Mouse (Mus musculus) frontal cortex, postnatal 36 days (tissue): ENCODE results near the gene L3mbtl4.

Experiments used
- DNase-seq, 2 experiments: peaks; one replicate each; pipeline ENCODE4 v3.0.0; 2022; ENCODE audit warnings: low spot score in 2 of 2

The L3mbtl4 gene

DNA sequence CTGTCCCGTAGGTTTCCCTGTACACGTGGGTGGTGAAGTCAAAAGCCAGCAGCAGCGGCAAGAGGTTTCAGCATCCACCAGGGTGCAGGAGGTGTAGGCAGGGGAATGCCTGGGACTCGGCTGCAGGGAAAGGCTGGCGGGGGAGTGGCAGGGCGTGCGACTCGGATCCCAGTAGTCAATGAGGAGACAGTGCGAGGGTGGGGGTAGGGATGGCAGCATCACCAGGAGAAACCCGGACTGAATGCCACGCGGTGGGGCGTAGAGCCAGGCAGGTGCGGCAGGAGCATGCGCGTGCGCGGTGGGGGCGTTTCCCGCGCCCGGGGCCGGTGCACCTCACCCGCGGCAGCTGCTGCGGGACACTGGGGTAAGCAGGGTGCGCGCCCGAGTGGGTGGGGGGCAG lies at the start of gene L3mbtl4:
Gene L3mbtl4, plus strand, starts transcription at position 271 of the 400 bp plus-strand sequence.
- DNase-seq, result peak; percentile 17 to 36

GRCm38 (mm10) chr17:68230484-68230883 lies 43.1 kb upstream of the L3mbtl4 start:
- peak in 1 of 2 experiments; percentile 47 for DNase-seq

- DNase-seq, result no peak
These were observed 38.2 kb upstream of the L3mbtl4 start for GRCm38 (mm10) chr17:68235380-68235779.

- DNase-seq, result no peak
These were observed 36.6 kb upstream of the L3mbtl4 start for GRCm38 (mm10) chr17:68236992-68237391.

GRCm38 (mm10) chr17:68240171-68240570 lies 33.4 kb upstream of the L3mbtl4 start:
- DNase-seq, result no peak

- peak; percentile 31 to 56 for DNase-seq
These were observed 8.6 kb upstream of the L3mbtl4 start for GRCm38 (mm10) chr17:68264835-68265557.

DNA sequence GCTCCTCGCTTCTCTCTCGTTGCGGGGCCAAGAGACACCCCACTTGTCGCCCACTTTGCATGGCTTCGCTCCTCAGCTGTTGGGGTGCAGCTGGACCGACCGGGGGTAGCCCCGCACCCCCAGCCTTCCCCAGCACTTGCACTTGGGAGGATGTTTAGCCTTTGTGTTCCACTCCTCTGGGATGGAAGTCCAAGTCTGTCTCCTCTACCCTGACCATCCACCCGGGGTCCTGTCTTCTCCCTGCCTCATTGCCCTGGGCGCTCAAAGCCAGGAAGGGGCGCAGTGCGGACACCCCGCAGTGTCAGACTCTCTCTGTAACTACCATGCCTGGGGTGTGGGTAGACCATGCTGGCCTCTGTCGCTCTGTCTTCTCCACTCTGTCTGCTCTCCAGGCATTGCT lies 357 bp downstream of the L3mbtl4 start:
- DNase-seq, result no peak

DNA sequence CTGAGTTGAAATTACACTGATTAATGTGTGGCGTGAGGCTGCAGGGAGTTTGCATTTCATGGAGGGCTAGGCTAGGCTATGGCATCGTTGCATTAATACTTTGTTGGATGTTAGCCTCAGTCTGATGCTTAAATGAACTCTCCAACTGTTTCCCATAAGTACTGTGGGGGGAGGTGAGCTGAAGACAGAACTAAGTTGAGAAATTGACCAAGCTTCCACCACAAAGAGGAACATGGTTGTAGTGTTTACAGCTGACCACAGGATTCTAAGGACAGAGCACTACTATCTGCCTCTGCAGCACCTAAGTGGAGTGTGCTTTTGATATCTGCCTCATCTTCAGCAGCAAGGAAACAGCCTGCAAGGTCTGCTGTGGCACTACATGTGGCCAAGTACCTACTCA lies 1.5 kb downstream of the L3mbtl4 start:
- no peak for DNase-seq

- no peak for DNase-seq
These were observed 7.3 kb downstream of the L3mbtl4 start for GRCm38 (mm10) chr17:68280915-68281314.

DNA sequence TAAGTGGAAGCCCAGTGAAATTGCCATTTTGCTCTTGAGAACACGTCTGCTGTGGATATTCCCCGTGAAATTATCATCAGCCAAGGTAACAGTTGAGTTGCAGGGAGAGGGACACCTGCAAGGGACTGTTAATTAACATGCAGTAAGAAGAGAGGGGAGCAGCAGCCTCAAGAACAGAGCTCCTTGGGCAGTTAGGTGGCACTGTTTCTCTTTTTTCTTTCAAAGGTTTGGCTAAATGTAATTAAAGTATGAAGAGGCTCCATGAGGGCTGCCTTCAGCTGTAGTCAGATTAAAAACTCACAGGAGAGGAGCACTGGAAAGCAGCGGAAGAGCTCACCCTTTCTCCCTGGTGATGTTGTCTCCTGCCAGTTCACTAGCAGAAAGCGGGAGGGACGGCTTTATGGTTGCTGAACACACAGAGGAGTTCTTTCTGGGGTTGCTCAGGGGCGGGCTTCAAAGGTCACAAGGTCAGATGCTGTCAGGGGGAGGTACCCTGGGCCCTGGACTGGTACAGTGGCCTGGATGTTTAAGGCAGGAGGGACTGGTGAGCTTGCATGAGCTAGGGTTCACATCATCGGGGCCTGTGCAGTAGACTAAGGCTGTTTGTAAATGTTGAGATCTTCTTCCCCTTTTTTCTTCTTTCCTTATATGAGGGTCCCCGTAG lies 11.7 kb downstream of the L3mbtl4 start:
- peak in 1 of 2 experiments; percentile 33 for DNase-seq

- no peak for DNase-seq
These were observed 14.5 kb downstream of the L3mbtl4 start for GRCm38 (mm10) chr17:68288094-68288493.

DNA sequence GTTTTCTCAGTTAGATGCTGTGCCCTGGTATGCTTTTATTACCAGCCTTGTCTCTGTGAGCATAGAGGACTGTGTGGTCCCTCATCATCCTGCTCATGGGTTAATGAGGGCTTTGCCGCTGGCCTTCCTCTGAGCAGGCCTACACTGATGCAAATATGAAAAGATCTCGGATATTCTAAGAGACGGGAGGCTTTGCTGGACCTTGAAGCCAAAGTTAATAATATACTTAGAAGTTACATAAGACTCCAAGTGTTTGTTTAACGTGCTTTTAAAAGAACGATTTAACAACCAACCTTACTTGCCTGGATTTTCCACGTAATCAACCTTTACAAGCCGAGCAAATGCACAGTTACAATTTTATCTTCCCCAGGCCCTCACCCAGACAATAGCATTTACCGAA lies 15.1 kb downstream of the L3mbtl4 start:
- DNase-seq, result no peak

DNA sequence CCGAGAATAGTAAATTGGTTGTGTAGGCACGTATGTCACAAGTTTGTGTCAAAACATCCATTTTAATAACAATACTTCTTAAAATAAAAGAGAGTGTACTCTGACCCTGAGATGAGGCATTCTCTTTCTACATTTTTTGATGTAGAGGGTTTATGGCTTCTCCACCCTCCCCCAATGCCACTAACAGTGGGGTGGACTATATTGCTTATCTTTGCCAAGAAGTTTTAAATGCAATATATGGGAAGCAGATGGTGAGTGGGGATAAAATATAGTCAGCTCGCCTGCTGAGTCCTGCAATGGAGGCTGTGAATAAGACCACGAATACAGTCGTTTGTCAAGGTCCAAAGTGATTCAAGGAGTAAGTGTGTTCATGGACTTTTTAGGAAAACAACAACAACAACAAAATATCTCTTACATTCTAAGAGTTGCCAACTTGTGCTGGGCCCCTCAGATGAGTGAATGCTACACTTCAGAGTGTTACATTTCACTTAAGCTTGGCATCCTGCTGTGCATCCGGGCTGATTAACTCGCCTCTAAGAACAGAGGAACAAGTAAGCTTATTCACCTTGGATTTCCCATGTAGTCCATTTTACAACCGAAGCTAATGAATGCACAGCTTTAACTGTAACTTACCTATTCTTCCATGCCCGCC lies 18.2 kb downstream of the L3mbtl4 start:
- no peak for DNase-seq

DNA sequence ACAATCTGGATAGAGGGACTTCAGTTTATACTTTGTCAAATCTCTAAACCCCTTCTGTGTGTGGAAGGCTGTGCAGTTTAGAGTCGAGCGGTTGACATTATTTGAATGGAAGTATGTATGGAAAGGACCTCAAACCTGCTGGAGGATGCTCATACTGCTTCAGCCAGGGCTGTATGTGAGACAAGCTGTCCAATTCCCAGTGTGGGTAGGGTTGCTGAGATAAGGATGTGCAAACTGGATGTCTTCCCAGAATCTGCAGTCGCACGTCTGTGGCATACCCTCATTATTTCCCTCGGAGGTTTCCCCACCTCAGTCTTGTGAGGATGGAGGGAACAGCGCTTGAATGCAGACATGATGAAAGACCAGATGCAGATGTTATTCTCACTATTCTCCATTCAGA lies 34.8 kb downstream of the L3mbtl4 start:
- DNase-seq, result no peak

DNA sequence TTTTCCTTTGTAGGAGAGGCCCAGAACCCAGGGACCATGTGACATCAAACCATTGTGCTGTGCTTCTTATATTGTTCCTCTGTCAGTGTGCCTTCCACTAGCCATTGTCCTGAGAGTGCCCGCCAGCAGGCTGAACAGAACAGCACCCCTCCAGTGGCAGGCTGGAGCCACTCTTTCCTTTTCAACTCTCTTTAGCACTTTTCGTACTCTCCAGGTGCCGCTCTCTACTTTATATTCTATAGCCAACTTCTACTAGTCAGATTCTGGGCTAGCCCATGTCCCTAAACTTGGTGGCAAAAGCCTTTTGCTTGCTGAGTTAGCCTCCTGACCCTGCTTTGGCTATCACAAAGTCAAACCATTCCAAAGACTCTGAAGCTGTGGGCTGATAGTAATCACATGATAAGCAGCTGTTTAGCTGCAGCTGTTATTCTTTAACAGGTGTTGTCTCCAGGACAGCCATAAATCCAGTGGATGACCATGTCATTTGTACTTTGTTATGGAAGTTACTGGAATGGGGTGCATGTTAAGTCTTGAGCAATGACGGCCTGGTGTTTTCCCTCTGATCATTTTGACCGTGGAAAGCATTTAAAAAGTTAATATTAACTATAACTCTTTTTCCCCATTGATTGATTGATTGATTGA lies 38.8 kb downstream of the L3mbtl4 start:
- DNase-seq, result no peak

DNA sequence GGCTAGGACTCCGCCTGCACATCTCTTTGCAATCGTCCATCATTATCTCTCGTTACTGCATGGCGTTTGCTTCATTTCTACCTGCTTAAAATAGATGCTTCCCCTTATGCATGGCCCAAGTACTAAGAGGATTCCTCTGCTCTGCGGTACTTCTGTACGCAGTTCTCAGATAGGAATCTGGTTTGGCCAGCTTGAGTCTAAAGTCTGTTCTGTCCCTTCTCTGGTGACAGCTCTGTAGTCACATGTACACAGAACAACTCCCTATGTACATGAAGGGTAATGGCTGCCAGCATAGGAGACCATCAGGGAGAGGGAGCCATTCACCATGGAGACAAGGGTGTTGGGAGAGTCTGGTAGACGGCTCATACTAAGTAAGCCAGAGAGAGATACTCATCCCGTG lies 47.3 kb downstream of the L3mbtl4 start:
- DNase-seq, result no peak

- DNase-seq, result no peak
These were observed 49.0 kb downstream of the L3mbtl4 start for GRCm38 (mm10) chr17:68322607-68323006.

DNA sequence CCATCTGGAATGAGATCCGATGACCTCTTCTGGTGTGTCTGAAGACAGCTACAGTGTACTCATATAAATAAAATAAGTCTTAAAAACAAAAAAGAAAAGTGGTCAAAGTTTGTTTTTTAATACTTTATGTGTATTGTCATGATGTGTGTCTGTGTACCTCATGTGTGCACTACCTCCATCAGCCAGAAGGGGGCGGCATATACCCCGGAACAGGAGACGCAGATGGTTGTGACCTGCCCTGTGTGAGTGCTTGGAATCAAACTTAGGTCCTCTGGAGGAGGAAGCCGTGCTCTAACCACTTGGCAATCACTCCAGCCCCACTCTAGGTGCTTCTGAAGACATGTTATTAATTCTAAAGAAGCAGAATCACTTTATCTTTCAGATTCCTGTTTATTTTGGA lies 58.6 kb downstream of the L3mbtl4 start:
- DNase-seq, result no peak

DNA sequence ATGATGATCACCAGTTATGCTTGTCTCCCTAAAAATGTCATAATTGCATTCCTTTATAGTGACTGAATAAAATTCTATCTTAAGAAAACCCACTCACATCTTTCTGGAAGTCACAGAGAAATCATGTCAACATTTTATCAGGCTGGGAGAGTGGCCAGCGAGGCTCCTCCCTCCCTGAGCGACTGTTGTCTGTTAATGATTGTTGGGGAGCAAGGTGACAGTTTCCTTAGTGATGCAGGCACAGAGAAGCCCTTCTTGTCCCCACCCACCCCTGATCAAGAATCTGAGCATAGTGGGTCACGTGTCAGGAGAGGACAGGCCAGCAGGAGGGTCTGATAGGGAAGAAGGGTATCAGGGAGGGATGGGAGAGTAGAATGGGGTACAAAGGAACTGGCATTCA lies 59.8 kb downstream of the L3mbtl4 start:
- no peak for DNase-seq

DNA sequence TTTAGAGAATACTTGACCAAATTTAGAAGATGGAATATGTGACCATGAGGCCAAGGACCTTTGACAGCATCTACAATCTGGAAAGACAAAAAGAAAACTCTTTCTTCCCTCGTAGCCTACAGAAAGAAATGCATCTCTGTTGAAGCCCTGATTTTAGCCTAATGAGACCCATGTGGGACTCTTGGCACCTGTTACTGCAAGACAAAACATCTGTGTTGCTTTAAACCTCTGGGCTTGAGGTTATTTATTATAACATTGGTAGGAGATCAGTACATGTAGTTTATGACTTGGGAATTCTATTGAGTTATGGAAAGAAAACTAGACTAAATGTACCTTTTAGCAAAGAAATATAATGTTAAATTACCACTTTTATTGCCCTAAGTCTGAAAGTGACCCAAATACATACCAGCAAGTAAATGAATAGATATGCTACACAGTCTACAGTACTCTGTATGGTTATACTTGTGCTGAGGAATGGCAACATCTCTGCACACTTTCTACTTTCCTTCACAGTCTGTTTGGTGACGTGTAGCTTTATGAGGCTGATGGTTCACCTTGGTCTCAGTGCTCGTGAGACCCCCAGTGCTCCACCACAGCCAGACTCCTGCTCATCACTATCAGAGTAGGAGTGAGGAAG lies 65.4 kb downstream of the L3mbtl4 start:
- DNase-seq, result no peak

GRCm38 (mm10) chr17:68357687-68358086 lies 84.1 kb downstream of the L3mbtl4 start:
- DNase-seq, result no peak

GRCm38 (mm10) chr17:68371101-68371500 lies 97.5 kb downstream of the L3mbtl4 start:
- DNase-seq, result no peak
